Mouse (Mus musculus): ENCODE data around the gene 4930558K02Rik.

DNA sequence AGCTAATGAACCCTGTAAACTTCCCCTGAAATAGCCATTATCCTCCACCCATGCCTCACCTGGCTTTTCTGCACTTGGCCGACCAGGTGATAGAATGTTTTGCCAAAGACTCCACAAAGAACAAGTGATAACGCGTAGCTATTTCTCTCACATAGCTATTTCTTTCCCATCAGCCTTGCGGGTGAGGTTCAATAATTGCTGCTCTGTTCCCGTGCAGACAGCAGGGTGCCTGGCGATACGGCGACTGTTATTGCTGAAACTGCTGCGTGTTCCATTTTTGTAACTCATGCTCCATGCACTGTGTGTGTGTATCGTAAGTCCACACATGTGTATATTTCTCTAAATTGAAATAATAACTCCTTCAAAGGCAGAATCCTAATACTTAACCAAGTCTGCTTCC lies 47.6 kb downstream of the 4930558K02Rik start:
- TF ChIP-seq CTCF (IDR thresholded peaks at IDR 0.05; ENCODE audit: low read depth), result no peak
- TF ChIP-seq EP300 (IDR thresholded peaks at IDR 0.05; ENCODE audit: low read depth), result no peak

All from heart, postnatal 0 days (tissue).